Mouse (Mus musculus) midbrain, embryonic 10.5 days (tissue): Measurements from ENCODE around the gene Hoxc6. TPM values are rescaled to one million over a fixed set of nuclear protein-coding genes. Genes with fewer than 3 reads are reported as not detected.
A peak's percentile ranks its signal among the peaks of the same experiment; 100 is the strongest.

Experiments used
- DNase-seq: peaks from one replicate; pipeline ENCODE4 v3.0.0-alpha.2; 2017; ENCODE audit warnings: low spot score
- H3K27ac ChIP-seq: fragments of 300-500 bp; sonication (generic); replicated peaks from 2 replicates; pipeline ENCODE4 v1.5.1; 2016; ENCODE audit warnings: mild to moderate bottlenecking
- H3K27me3 ChIP-seq: fragments of 300-500 bp; sonication (generic); 2 replicates; pipeline ENCODE4 v1.6.1; 2016; ENCODE audit warnings: low read depth, mild to moderate bottlenecking; ENCODE audit not compliant: poor library complexity, severe bottlenecking
- H3K36me3 ChIP-seq: fragments of 300-500 bp; sonication (generic); 2 replicates; pipeline ENCODE4 v1.6.1; 2016; ENCODE audit warnings: mild to moderate bottlenecking, moderate library complexity
- H3K4me1 ChIP-seq: fragments of 300-500 bp; sonication (generic); 2 replicates; pipeline ENCODE4 v1.6.1; 2016
- H3K4me3 ChIP-seq: fragments of 300-500 bp; sonication (generic); 2 replicates; pipeline ENCODE4 v1.5.1; 2016; ENCODE audit warnings: mild to moderate bottlenecking, moderate library complexity
- H3K9me3 ChIP-seq: fragments of 300-500 bp; sonication (generic); replicated peaks from 2 replicates; pipeline ENCODE4 v1.6.1; 2016; ENCODE audit warnings: mild to moderate bottlenecking
- WGBS: fragments of 180-500 bp; shearing (Covaris S2); methylation state at CpG from one replicate; pipeline ENCODE4 v1.1.7; 2016; 5-methylcytosine and 5-hydroxymethylcytosine counted together
- polyA plus RNA-seq: library from polyadenylated mRNA; unstranded; fragments of >200 nt; fragmentation: Nextera tagmentation; extraction: Ambion mirVana; gene quantifications from 2 replicates; pipeline ENCODE4 v1.2.1, GENCODE M21; 2016

Hoxc6 gene
- polyA plus RNA-seq, 1 experiment from 2014 or later: not detected

- Histone ChIP-seq H3K4me1 (peaks cover 14% of the 10 kb centered on the region), H3K27me3 (peaks cover 100% of the 10 kb centered on the region), H3K36me3 (no peaks in the 10 kb centered on the region), H3K9me3 (no peaks in the 10 kb centered on the region), H3K27ac (no peak overlapping the region), H3K4me3 (no peak overlapping the region)
- under 1% methylated on average over 24 of the region's 24 CpGs for WGBS
- DNase-seq: peak; percentile 51
These were observed 2.4 kb downstream of the Hoxc6 start for GRCm38 (mm10) chr15:103000501-103000901.

DNA sequence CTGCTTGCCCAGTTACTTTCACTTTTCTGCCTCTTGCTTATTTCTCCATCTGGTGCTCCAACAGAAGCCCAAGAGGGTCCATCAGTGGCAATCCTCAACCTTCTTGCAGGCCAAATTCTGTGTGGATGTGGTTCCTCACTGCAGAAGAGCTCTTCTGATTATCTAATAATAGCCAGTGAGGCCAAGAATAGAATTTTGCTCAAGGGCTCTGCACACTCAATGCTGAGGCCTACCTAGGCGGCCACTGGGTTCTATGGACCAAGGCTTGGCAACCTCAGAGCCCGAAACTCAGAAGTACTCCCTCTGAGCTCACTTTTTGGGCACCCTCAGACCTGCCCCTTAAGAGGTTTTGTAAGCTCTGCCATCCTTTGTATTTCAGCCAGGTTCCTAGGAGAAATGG is 3.3 kb downstream of the Hoxc6 start:
- no peaks in the 10 kb centered on the region for H3K9me3 ChIP-seq
- peaks cover 100% of the 10 kb centered on the region for H3K27me3 ChIP-seq
- peaks cover 14% of the 10 kb centered on the region for H3K4me1 ChIP-seq
- no peaks in the 10 kb centered on the region for H3K36me3 ChIP-seq
- DNase-seq: no peak
- no peak overlapping the region for H3K27ac ChIP-seq
- no peak overlapping the region for H3K4me3 ChIP-seq
- WGBS: 18% methylated on average over 2 of the region's 2 CpGs

DNA sequence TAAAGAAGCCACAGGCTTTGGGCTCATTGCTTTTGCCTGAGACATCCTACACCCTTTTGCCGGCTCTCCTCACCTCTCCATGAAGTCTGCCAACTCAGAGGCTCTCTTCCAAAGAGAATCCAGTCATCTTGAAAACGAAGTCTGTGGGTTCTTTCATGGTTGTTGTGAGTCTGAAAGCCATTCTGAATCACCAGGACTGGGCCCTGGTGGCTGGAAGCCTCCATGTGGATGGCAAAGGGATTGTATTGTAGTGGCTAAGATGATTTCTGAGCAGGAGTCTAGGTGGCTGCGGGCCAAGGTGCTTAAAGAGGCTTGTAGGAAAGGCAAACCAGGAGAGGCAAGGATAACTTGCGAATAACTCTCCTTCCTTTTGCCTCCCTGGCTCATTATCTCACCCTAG is 4.1 kb downstream of the Hoxc6 start:
- Histone ChIP-seq H3K4me1 (peaks cover 14% of the 10 kb centered on the region), H3K27me3 (peaks cover 100% of the 10 kb centered on the region), H3K36me3 (no peaks in the 10 kb centered on the region), H3K4me3 (no peak overlapping the region), H3K27ac (no peak overlapping the region), H3K9me3 (no peaks in the 10 kb centered on the region)
- no peak for DNase-seq
- WGBS: 2% methylated on average over 4 of the region's 4 CpGs

DNA sequence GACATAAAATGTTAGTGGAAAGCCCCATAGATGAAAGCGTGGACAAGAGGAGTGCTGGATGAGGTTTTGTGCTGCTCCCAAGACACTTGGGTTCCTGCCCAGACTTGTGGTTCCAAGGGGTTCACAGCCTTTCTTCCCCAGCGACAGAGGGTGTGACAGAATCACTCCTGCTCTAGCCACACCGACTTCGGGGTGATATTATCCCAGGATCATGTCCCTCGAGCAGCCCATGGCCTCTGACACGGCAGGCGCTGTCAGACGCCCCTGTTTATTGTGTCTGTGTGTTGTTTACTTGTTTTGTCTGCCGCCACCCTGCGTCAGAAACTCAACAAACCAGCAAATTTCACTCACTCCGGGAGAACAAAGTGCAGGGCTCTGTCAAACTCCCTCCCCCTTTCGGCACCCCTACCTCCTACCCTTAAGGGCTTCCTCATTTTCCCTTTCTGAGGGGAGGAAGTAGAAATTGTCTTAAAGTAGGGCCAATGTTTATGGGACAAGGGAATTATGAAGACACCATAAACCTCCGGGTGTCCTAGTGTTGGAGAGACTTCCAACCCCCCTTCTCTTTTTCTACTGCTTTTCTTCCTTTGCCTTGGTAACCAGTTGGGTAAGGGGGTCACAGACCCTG is 4.9 kb downstream of the Hoxc6 start:
- WGBS: 1% methylated on average over 13 of the region's 13 CpGs

GRCm38 (mm10) chr15:103005308-103005707 is 7.3 kb downstream of the Hoxc6 start:
- Histone ChIP-seq H3K27me3 (peaks cover 100% of the 10 kb centered on the region), H3K36me3 (no peaks in the 10 kb centered on the region), H3K27ac (no peak overlapping the region), H3K4me1 (peaks cover 5% of the 10 kb centered on the region; the same call in 1 of the 2 replicates), H3K9me3 (no peaks in the 10 kb centered on the region), H3K4me3 (no peak overlapping the region)
- WGBS: under 1% methylated on average over 17 of the region's 17 CpGs
- peak; percentile 65 for DNase-seq

More for the DNA sequence above, 4.9 kb downstream of the Hoxc6 start:
- Histone ChIP-seq H3K9me3 (no peaks in the 10 kb centered on the region), H3K27me3 (peaks cover 100% of the 10 kb centered on the region), H3K4me3 (no peak overlapping the region), H3K27ac (no peak overlapping the region), H3K4me1 (peaks cover 14% of the 10 kb centered on the region), H3K36me3 (no peaks in the 10 kb centered on the region)
- no peak for DNase-seq

DNA sequence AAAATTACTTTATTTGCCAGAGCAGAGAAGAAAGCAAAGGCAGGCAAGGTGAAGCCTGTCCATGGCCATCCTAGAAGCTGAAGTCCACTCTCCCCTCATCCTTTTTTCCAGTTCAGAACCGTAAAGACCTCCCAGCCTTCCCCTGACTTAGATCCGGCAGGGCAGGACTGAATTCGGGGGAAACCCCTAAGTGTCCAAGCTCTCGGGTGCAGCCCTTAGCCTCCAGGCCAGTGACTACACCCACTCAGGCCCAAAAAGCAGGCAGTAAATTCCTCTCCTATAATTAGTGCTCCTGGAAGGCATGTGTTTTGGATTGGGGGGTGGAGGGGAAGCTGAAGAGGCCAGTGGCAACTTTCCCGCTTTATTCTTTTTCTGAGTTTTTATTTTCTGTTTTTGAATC is 7.7 kb downstream of the Hoxc6 start:
- WGBS: 4% methylated on average over 5 of the region's 5 CpGs

DNA sequence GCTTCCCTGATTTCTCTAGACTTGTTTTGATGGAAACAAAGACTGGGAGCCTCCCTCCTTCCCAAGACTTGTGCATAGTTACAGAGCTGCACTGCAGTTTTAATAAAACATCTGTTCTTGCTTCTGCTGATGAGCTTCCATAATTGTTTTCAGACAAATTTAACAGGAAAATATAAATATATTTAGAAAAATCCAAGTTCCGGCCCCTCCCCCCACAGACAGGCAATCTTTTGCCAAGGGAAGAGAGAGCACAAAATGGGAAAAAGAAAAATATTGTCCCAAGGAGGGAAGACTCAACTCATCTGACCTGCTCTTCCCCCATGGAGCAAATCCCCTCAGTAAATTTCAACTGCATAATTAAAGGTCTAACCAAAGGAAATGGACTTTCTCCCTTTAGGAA is 8.3 kb downstream of the Hoxc6 start:
- Histone ChIP-seq H3K9me3 (no peaks in the 10 kb centered on the region), H3K27ac (no peak overlapping the region), H3K36me3 (no peaks in the 10 kb centered on the region), H3K27me3 (peaks cover 100% of the 10 kb centered on the region), H3K4me1 (0 out of 2 replicates have a peak, but pooled peaks cover 3% of the 10 kb centered on the region), H3K4me3 (no peak overlapping the region)
- no peak for DNase-seq
- WGBS: 6% methylated on average over 1 of the region's 1 CpGs

More for the DNA sequence above, 7.7 kb downstream of the Hoxc6 start:
- Histone ChIP-seq H3K4me3 (no peak overlapping the region), H3K27ac (no peak overlapping the region), H3K4me1 (no peaks in the 10 kb centered on the region; the same call in 1 of the 2 replicates), H3K27me3 (peaks cover 100% of the 10 kb centered on the region), H3K36me3 (no peaks in the 10 kb centered on the region), H3K9me3 (no peaks in the 10 kb centered on the region)
- no peak for DNase-seq

GRCm38 (mm10) chr15:103009265-103010111 is 11.4 kb downstream of the Hoxc6 start:
- no peak overlapping the region for H3K4me3 ChIP-seq
- no peaks in the 10 kb centered on the region for H3K36me3 ChIP-seq
- 2% methylated on average over 27 of the region's 27 CpGs for WGBS
- H3K27ac ChIP-seq: no peak overlapping the region
- no peaks in the 10 kb centered on the region for H3K9me3 ChIP-seq
- DNase-seq: no peak
- H3K4me1 ChIP-seq: peaks cover 8% of the 10 kb centered on the region
- peaks cover 100% of the 10 kb centered on the region for H3K27me3 ChIP-seq

DNA sequence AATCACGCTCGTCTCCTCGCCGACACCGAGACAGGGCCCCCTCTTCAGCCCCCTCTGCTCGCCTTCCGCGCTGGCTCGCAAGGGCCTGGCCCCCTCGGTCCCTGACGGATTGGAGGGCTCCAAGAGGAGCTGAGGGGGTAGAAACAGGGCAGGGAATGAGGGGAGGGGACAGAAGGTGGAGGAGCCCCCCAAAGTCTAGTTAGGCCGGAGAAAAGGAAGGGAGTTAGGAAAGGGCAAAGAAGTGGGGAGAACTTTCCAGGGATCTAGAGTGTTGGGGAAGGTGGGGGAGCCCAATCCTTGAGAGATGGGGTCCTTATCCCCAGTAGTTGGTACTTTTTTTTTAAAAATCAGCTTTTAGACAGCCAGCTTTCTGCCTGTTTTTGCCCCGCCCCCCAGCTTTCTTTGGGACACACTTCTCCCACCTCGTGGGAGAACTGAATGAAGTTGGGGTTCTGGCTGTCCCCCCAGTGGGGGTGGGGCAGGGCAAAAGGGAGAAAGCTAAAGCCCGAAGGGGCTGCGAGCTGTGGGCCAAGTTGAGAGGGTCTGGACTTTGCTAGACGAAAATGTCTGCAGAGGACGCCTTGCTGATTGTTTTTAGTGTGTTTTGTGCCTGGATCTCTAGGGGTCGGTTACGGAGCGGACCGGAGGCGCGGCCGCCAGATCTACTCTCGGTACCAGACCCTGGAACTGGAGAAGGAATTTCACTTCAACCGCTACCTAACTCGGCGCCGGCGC is 12.2 kb downstream of the Hoxc6 start:
- no peaks in the 10 kb centered on the region for H3K9me3 ChIP-seq
- peaks cover 13% of the 10 kb centered on the region for H3K4me1 ChIP-seq
- no peak for DNase-seq
- no peak overlapping the region for H3K4me3 ChIP-seq
- H3K36me3 ChIP-seq: no peaks in the 10 kb centered on the region
- no peak overlapping the region for H3K27ac ChIP-seq
- peaks cover 100% of the 10 kb centered on the region for H3K27me3 ChIP-seq
- under 1% methylated on average over 31 of the region's 31 CpGs for WGBS

DNA sequence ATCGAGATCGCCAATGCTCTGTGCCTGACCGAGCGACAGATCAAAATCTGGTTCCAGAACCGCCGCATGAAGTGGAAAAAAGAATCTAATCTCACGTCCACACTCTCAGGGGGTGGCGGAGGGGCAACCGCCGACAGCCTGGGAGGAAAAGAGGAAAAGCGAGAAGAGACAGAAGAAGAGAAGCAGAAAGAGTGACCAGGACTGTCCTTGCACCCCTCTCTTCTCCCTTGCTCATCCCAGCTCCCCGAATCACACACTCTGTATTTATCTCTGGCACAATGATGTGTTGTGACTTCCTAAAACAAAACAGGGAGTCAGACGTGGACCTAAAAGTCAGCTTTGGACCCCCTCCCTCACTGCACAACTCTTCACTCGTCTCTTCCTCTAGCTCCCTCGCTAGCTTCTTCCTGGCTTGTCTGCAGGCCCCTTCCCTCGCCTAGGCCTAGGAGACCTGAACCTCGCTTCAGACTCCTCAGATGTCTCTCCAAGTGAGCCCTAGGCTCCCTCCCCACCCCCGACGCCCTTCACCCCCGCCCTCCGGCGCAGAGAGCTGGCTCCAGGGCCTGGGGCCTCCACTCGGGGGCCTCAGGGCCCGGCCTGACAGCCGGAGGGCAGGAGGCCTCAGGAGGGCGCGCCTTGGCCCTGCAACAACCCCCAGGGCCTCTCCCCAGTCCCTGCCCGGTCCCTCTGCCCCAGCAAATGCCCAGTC is 12.9 kb downstream of the Hoxc6 start:
- DNase-seq: peak; percentile 64
- WGBS: under 1% methylated on average over 28 of the region's 28 CpGs

GRCm38 (mm10) chr15:103011928-103012486 is 13.9 kb downstream of the Hoxc6 start:
- Histone ChIP-seq H3K27me3 (peaks cover 100% of the 10 kb centered on the region), H3K27ac (no peak overlapping the region), H3K9me3 (no peaks in the 10 kb centered on the region), H3K4me1 (peaks cover 13% of the 10 kb centered on the region), H3K36me3 (no peaks in the 10 kb centered on the region), H3K4me3 (no peak overlapping the region)
- under 1% methylated on average over 26 of the region's 26 CpGs for WGBS
- DNase-seq: peak; percentile 61

More for the DNA sequence above, 12.9 kb downstream of the Hoxc6 start:
- Histone ChIP-seq H3K27ac (no peak overlapping the region), H3K4me3 (no peak overlapping the region), H3K9me3 (no peaks in the 10 kb centered on the region), H3K4me1 (peaks cover 13% of the 10 kb centered on the region), H3K36me3 (no peaks in the 10 kb centered on the region), H3K27me3 (peaks cover 100% of the 10 kb centered on the region)
